Mouse (Mus musculus) mesoderm, embryonic 11.5 days (tissue): Measurements from ENCODE around the gene Slc22a17.

ENCODE experiments used
- DNase-seq: peaks from one replicate; pipeline ENCODE4 v3.0.0-alpha.2; 2012; ENCODE audit warnings: low read depth, low spot score

The Slc22a17 gene

DNA sequence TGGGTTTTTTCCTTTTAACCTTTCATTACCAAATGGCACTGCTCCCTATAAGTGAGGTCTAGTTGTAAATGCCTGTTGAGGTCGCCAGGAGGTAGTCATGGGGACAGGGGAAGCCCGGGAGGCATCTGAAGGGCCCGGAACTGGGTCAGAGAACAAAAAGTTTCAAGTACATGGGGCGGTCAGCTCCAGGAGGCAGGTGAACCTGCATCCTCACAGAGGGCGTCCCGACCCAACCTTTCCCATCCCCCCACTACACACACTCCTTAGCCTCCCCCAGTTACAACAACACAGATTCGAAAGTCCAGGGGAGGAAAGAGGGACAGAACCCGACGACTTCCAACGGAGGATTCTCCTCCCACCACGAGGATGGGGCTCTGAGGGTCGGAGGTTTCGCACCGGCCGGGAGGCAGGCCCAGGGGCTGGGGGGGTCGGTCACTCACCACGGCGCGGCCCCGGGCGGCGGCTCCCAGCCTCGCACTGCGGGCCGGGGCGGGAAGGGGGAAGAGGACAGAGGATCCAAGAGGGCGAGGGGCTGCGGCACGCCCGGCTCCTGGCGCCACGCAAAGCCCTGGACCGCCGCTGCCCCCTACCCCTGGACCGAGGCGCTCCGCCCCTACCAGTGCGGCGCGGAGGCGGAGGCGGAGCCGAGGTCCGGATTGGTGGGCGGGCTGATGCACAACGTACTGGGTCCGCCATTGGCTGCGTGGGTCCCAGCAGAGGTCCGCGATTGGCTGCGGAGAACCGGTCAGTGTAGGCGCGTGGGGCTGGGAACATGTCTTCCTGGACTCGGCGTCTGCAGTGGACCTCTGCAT is 49.2 kb downstream of the Slc22a17 start:
- DNase-seq: peak; percentile 94

GRCm38 (mm10) chr14:54860511-54860910 is 52.4 kb downstream of the Slc22a17 start:
- peak; percentile 52 for DNase-seq

- DNase-seq: no peak
Observed at GRCm38 (mm10) chr14:54857891-54858290, 55.0 kb downstream of the Slc22a17 start.

DNA sequence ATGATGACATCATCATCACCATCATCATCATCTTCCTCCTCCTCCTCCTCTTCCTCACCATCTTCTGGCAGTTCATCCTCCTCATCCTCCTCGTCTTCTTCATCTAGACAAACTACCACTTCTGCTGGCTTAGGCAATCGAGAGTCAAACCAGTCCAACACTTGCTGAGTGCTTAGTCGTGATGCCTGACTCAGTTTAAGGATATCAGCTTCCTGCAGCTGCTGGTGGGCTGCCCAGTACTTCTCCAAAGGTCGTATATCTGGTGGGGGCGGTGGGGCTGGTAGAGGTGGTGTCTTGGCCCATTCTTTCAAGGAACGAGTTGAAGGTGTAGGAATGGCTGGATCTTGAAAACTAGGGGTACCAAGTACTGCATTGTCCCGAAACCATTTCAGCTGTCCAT is 56.2 kb downstream of the Slc22a17 start:
- DNase-seq: no peak
